Mouse (Mus musculus) megakaryocyte, embryonic 14.5 days (primary cell): ENCODE results near the gene Kcnj10. TPM values are rescaled to one million over a fixed set of nuclear protein-coding genes. Genes with fewer than 3 reads are reported as not detected.

Experiments
- H3K27me3 ChIP-seq: replicated peaks from 2 replicates; pipeline ENCODE3; 2012; ENCODE audit warnings: inconsistent platforms
- H3K36me3 ChIP-seq: replicated peaks from 2 replicates; pipeline ENCODE3; 2012; ENCODE audit warnings: low read length, inconsistent platforms, mixed read lengths
- H3K4me1 ChIP-seq: 2 replicates; pipeline ENCODE4 v1.6.1; 2012; ENCODE audit warnings: inconsistent platforms
- H3K4me3 ChIP-seq: replicated peaks from 2 replicates; pipeline ENCODE3; 2012; ENCODE audit warnings: moderate library complexity, mild to moderate bottlenecking, inconsistent platforms
- H3K9me3 ChIP-seq: 2 replicates; pipeline ENCODE4 v1.6.1; 2012; ENCODE audit warnings: inconsistent platforms
- FLI1 ChIP-seq: IDR thresholded peaks from 2 replicates; pipeline ENCODE4 v1.6.1; 2012; ENCODE audit warnings: low read length, inconsistent platforms, mixed read lengths
- GATA1 ChIP-seq: IDR thresholded peaks from 3 replicates; pipeline ENCODE4 v1.6.1; 2012; ENCODE audit warnings: mixed read lengths, low read length, inconsistent platforms, borderline replicate concordance
- polyA plus RNA-seq: library from polyadenylated mRNA; stranded (reverse); fragments of >175 nt; gene quantifications from 2 replicates; pipeline ENCODE4 v1.2.3, GENCODE M21; 2012; ENCODE audit warnings: low replicate concordance; ENCODE audit not compliant: insufficient read depth

Kcnj10 gene
- polyA plus RNA-seq, 1 experiment, result 0.12 TPM

DNA sequence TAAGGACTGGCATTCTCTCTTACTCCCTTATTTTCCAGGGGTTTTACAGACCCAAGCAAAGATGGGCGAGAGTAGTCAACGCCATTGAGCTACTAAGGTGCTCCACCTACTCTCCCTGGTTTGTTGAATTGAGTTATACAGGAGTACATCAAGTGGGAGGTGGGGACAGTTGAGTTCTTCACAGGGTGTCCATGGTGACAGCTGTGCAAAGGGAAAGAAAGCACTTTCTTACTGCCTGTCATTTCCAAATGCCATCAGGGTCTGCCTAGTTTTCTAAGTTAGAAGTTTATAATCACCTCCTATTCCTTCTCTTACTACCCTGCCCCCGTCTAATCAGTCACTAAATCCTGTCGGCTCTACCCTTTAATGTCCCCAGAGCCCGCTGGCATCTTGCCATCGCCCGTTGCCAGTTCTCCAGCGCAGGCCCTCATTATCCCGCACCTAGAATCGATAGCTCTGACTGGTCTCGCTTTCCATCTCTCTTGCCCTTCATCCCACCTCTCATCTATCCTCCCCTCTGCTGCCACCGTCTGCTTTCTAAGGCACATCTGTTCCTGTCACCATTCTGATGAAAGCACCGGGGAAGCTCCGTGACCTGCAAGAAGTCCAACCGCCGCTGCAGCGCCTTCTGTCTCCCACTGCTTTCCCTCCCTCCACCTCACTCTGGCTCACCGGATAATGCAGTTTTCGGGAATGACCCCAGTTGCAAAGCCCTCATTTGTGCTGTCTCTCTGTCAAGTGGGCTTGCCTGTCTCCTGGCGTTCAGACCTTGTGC, 51.0 kb downstream of the Kcnj10 start:
- Histone ChIP-seq H3K4me1 (peaks cover 17% of the 10 kb centered on the region), H3K9me3 (no peaks in the 10 kb centered on the region), H3K4me3 (no peak overlapping the region), H3K36me3 (no peaks in the 10 kb centered on the region), H3K27me3 (peaks cover 12% of the 10 kb centered on the region)
- TF ChIP-seq FLI1 (no peak), GATA1 (no peak)

DNA sequence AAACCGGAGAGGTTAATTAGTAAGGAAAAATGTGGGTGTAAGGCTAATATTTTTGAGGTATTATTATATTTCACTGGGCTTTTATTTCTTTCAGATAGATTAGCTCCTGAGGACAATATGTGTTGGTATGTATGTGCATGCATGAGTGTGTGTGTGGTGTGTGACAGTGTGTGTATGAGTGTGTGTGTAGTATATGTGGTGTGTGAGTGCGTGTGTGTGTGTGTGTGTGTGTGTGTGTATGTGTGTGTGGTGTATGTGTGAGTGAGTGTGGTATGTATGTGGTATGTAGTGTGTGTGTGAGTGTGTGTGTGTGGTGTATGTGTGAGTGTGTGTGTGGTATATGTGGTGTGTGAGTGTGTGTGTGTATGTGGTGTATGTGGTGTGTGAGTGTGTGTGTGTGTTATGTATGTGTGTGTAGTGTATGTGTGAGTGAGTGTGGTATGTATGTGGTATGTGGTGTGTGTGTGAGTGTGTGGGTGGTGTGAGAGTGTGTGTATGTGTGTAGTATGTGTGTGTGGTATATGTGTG, 51.7 kb downstream of the Kcnj10 start:
- H3K9me3 ChIP-seq, result no peaks in the 10 kb centered on the region
- TF ChIP-seq FLI1, result no peak
- no peak for TF ChIP-seq GATA1

DNA sequence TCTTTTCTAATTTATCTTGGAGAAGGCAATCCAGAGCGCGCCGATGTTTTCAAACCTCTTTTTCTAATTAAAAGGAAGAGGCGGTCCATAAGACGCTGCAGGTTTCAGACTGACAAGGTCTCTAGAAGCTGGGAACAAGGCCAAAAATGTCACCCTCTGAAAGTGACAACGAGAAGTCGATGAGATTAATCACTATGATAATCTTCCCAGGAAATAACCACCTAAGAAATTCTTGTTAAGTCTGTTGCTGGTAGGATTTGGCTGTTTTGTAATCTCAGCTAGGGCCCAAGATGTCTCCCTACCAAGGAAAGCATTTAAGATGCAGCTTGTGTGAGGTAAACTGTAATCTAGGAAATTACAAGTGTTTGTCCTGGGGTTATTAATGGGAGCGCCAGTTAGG, 52.7 kb downstream of the Kcnj10 start:
- Histone ChIP-seq H3K4me1 (peaks cover 19% of the 10 kb centered on the region), H3K27me3 (peaks cover 13% of the 10 kb centered on the region), H3K36me3 (no peaks in the 10 kb centered on the region), H3K4me3 (no peak overlapping the region), H3K9me3 (no peaks in the 10 kb centered on the region)
- no peak for TF ChIP-seq GATA1
- TF ChIP-seq FLI1, result no peak

More for the DNA sequence above, 51.7 kb downstream of the Kcnj10 start:
- Histone ChIP-seq H3K4me3 (no peak overlapping the region), H3K36me3 (no peaks in the 10 kb centered on the region), H3K4me1 (peaks cover 19% of the 10 kb centered on the region), H3K27me3 (peaks cover 12% of the 10 kb centered on the region)

DNA sequence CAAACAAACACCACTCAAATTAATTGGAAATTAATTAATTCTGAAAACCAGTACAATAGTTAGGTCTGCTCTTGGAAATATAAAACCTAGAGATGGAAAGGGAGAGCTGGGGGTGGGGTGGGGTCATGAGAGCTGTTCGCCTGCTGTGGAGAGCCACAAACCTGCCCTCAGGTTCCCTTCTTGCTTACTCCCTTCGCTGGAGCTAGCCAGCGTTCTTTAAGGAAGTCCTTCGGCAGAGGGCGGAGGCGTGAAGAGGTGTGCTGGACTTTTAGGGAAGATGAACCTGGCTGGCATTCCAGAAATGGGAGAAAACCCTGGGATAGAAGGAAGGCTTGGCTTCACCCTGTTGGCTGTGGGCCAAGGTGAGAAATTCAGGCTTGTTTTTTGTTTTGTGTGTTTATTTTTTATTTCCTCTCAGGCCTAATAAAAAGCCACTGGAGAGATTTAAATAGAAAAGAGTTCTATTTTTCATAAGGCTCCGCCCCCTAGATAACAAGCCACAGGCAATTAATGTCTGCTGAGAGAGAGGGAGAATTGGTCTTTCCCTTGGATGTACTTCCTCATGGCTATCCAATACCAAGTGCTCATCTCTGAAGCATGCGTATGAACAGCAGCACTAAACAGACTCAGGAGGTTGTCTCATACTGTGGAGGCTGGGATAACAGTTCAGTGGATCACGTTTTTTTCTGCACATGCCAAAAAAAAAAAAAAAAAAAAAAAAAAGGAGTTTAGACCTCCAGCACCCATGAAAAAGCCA, 56.2 kb downstream of the Kcnj10 start:
- TF ChIP-seq GATA1 (no peak), FLI1 (no peak)
- H3K4me3 ChIP-seq, result peak overlapping the region; percentile 51

DNA sequence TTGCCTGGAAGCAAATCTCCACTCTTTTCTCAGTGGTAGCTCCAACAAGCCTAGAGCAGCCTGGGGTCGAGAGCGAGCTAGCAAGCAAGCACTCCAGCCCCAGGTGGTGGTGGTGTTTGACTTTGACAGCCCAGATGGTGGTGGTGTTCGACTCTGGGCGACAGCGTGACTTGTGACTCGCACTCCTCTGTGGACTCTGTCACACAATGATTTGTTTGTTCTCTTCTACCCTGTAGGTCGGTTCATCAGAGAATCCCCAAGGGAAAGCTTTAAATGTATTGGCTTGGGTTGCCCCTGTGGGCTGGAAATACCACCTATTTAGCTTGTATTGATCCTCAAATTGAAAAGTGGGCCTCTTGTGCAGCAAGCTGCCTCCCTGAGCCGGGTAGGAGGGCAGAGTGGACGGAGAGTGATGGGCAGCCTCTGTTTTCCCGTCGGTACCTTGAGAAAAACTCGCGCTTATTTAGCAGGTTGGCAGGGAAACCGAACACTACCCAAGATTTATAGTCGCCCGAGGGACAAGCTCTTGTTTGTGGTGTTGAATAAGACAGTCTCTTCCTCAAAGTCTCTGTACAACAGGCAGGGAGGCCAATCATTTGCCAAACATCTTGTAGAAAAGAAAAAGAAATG, 65.2 kb downstream of the Kcnj10 start:
- Histone ChIP-seq H3K36me3 (no peaks in the 10 kb centered on the region), H3K27me3 (peaks cover 18% of the 10 kb centered on the region), H3K4me1 (peaks cover 5% of the 10 kb centered on the region; the same call in 1 of the 2 replicates), H3K9me3 (no peaks in the 10 kb centered on the region), H3K4me3 (no peak overlapping the region)
- no peak for TF ChIP-seq FLI1
- no peak for TF ChIP-seq GATA1

More for the DNA sequence above, 56.2 kb downstream of the Kcnj10 start:
- H3K27me3 ChIP-seq, result peaks cover 8% of the 10 kb centered on the region
- no peaks in the 10 kb centered on the region for H3K9me3 ChIP-seq
- no peaks in the 10 kb centered on the region for H3K36me3 ChIP-seq
- peaks cover 5% of the 10 kb centered on the region for H3K4me1 ChIP-seq

DNA sequence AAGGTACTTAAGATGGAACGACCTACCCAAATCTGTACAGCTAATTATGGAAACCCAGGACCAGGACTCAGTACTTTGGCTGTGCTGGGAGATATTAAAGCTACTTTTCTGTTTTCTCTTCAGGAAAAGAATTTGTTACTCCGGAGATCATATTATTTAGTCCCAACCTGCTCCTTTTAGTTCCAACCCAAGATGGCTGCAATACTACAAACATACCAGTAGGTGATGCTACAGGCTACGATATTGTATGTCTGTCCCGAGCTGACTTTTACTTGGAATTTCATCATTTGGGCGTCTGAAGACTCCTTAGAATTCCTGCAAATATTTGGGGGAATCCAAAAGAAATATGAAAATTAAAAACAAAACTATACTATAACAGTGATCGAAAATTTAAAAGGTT, 68.0 kb downstream of the Kcnj10 start:
- Histone ChIP-seq H3K4me3 (no peak overlapping the region), H3K9me3 (no peaks in the 10 kb centered on the region), H3K36me3 (no peaks in the 10 kb centered on the region), H3K4me1 (peaks cover 13% of the 10 kb centered on the region), H3K27me3 (peaks cover 26% of the 10 kb centered on the region)
- TF ChIP-seq GATA1 (no peak), FLI1 (no peak)

DNA sequence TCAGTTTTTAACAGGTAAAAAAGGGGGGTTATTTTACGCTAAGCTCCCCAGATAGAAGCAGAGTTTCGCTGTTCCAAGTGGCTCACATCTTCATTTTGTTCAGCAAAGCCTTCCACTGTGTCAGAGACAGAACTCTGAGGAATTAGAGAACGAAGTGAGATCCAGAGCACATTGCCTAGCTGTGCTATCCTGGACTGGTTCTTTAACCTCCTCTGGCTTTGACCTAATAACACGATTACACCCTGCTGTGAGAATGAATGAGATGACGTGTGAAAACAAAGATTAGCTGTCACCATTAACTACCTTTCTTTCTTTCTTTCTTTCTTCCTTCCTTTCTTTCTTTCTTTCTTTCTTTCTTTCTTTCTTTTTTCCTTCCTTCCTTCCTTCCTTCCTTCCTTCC, 68.4 kb downstream of the Kcnj10 start:
- Histone ChIP-seq H3K9me3 (no peaks in the 10 kb centered on the region), H3K27me3 (peaks cover 27% of the 10 kb centered on the region), H3K36me3 (no peaks in the 10 kb centered on the region), H3K4me3 (peak overlapping the region; percentile 46), H3K4me1 (peaks cover 16% of the 10 kb centered on the region)
- TF ChIP-seq FLI1 (no peak), GATA1 (no peak)

DNA sequence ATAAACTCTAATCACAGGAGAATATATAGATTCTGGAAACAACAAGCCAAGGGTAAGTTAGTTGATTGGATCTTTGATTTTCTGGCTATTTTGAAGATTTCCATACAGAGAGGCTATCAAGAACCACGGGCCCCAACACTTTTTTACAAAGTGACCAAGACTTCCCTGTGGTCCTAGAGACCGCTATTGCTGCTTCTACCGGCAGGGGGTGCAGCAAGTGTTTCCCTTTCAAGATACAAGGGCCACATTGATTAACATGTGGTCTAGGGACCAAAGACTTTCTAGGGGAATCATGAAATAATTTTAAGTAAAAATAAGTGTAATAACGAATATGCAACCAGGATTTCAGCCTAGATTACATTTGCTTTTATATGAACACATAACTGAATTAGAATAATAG, 69.8 kb downstream of the Kcnj10 start:
- Histone ChIP-seq H3K4me3 (no peak overlapping the region), H3K9me3 (no peaks in the 10 kb centered on the region)
- no peak for TF ChIP-seq FLI1
- no peak for TF ChIP-seq GATA1

DNA sequence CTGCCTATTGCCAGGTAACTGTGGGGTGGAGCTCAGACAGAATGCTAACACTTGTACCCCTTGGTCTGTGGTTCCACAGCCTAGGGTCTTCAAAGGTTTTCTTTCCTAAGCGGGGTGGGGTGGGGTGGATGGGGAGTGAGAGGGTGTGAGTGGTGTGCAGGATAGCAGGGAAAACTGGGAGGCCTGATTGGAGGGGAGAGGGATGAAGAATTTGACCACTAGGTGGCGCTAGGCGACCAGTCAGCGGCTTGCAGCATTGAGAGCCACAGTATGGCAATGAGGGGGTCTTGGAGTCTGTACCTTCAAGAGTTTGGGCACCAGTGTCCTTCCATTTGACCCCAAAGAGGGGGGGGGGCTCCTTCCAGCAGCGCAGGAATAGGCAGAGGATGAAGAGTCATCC, 71.2 kb downstream of the Kcnj10 start:
- Histone ChIP-seq H3K9me3 (no peaks in the 10 kb centered on the region), H3K4me1 (peaks cover 16% of the 10 kb centered on the region), H3K36me3 (no peaks in the 10 kb centered on the region), H3K27me3 (peaks cover 22% of the 10 kb centered on the region), H3K4me3 (no peak overlapping the region)
- no peak for TF ChIP-seq GATA1
- TF ChIP-seq FLI1, result no peak

More for the DNA sequence above, 69.8 kb downstream of the Kcnj10 start:
- Histone ChIP-seq H3K4me1 (peaks cover 16% of the 10 kb centered on the region), H3K36me3 (no peaks in the 10 kb centered on the region), H3K27me3 (peaks cover 29% of the 10 kb centered on the region)
